Mouse (Mus musculus) mesoderm, embryonic 11.5 days (tissue): ENCODE data around the gene Gm29735.
"Not testable (repeated sequence)": the region's sequence is repeated elsewhere in the genome, so short reads cannot be mapped to it uniquely, and the experiment has no call there.

Source experiments
- DNase-seq: peaks from one replicate; pipeline ENCODE4 v3.0.0-alpha.2; 2012; ENCODE audit warnings: low read depth, low spot score

Gene Gm29735

GRCm38 (mm10) chr7:142157013-142157412 is at the start of gene Gm29735:
Gene Gm29735, minus strand, starts transcription at chr7:142157113.
- not testable (repeated sequence) for DNase-seq

GRCm38 (mm10) chr7:142205488-142205887 is 48.6 kb upstream of the Gm29735 start:
- no peak for DNase-seq

GRCm38 (mm10) chr7:142201064-142201463 is 44.2 kb upstream of the Gm29735 start, which contains the start of gene Krtap5-3:
Gene Krtap5-3, plus strand, starts transcription at chr7:142201364.
- no peak for DNase-seq

GRCm38 (mm10) chr7:142198748-142199147 is 41.8 kb upstream of the Gm29735 start:
- no peak for DNase-seq

GRCm38 (mm10) chr7:142190289-142190688 is 33.4 kb upstream of the Gm29735 start, which contains the start of gene Gm10153:
Gene Gm10153, minus strand, starts transcription at chr7:142190389.
- DNase-seq, result no peak

GRCm38 (mm10) chr7:142188156-142188555 is 31.2 kb upstream of the Gm29735 start:
- DNase-seq, result no peak

- DNase-seq, result no peak
These were observed 24.1 kb upstream of the Gm29735 start for GRCm38 (mm10) chr7:142181021-142181420.

GRCm38 (mm10) chr7:142178685-142179084 is 21.8 kb upstream of the Gm29735 start:
- DNase-seq, result no peak

GRCm38 (mm10) chr7:142175905-142176304 is 19.0 kb upstream of the Gm29735 start, which contains the start of gene Krtap5-2:
Gene Krtap5-2, minus strand, starts transcription at chr7:142176005.
- not testable (repeated sequence) for DNase-seq

GRCm38 (mm10) chr7:142169836-142170235 is 12.9 kb upstream of the Gm29735 start:
- peak; percentile 34 for DNase-seq

GRCm38 (mm10) chr7:142165639-142166038 is 8.7 kb upstream of the Gm29735 start, which contains the start of gene Gm4553:
Gene Gm4553, minus strand, starts transcription at chr7:142165739.
- DNase-seq, result not testable (repeated sequence)

- DNase-seq, result no peak
These were observed 2.5 kb upstream of the Gm29735 start for GRCm38 (mm10) chr7:142159366-142159765.

GRCm38 (mm10) chr7:142155308-142155707 is 1.6 kb downstream of the Gm29735 start:
- DNase-seq, result no peak

GRCm38 (mm10) chr7:142152191-142152590 is 4.7 kb downstream of the Gm29735 start:
- DNase-seq, result no peak

GRCm38 (mm10) chr7:142148633-142149032 is 8.3 kb downstream of the Gm29735 start:
- DNase-seq, result no peak

GRCm38 (mm10) chr7:142146033-142146432 is 10.9 kb downstream of the Gm29735 start:
- peak; percentile 66 for DNase-seq

- DNase-seq, result no peak
These were observed 11.4 kb downstream of the Gm29735 start for GRCm38 (mm10) chr7:142145413-142145940.

- DNase-seq, result no peak
These were observed 12.4 kb downstream of the Gm29735 start, which contains the start of gene Gm45337 for GRCm38 (mm10) chr7:142144507-142144906. Gene Gm45337, minus strand, starts transcription at chr7:142144607.

- DNase-seq, result not testable (repeated sequence)
These were observed 13.4 kb downstream of the Gm29735 start for GRCm38 (mm10) chr7:142143506-142144010.

GRCm38 (mm10) chr7:142140696-142141095 is 16.2 kb downstream of the Gm29735 start:
- no peak for DNase-seq

- not testable (repeated sequence) for DNase-seq
These were observed 21.0 kb downstream of the Gm29735 start, which contains the start of gene Gm39115 for GRCm38 (mm10) chr7:142135934-142136333. Gene Gm39115, minus strand, starts transcription at chr7:142136034.

GRCm38 (mm10) chr7:142134206-142134995 is 22.5 kb downstream of the Gm29735 start:
- peak; percentile 11 for DNase-seq
